Mouse (Mus musculus) gastrocnemius, postnatal 4 days (tissue): ENCODE measurements around the gene Duox1. TPM values are rescaled to one million over a fixed set of nuclear protein-coding genes. Genes with fewer than 3 reads are reported as not detected.
A peak's percentile ranks its signal among the peaks of the same experiment; 100 is the strongest.

Source experiments
- DNase-seq, 2 experiments: peaks; one replicate each; pipeline ENCODE4 v3.0.0; 2021 to 2022; ENCODE audit warnings: low spot score in 2 of 2, mixed read lengths in 2 of 2
- long read RNA-seq, 2 experiments: library from polyadenylated mRNA; stranded (forward); transcript quantifications; one replicate each; pipeline ENCODE4 v2.0.0; 2021
- total RNA-seq, 2 experiments: library from RNA; stranded (reverse); gene quantifications; 2 replicates each; pipeline ENCODE4 v1.2.3; 2021

Duox1 gene
- under 1 TPM; 0.37 to 0.49 TPM for total RNA-seq
- long read RNA-seq, experiment 1, partial matches to known transcripts, result 0 of 1 reads
- long read RNA-seq, experiment 1, other reads (novel, unspliced or antisense), result 1 of 1 reads
- long read RNA-seq, experiment 2, partial matches to known transcripts, result 1 of 2 reads
- long read RNA-seq, experiment 2, other reads (novel, unspliced or antisense), result 1 of 2 reads

GRCm38 (mm10) chr2:122315372-122315771, at the start of gene Duox1:
Gene Duox1 (plus strand): TSS chr2:122315672.
- DNase-seq, result no peak

DNA sequence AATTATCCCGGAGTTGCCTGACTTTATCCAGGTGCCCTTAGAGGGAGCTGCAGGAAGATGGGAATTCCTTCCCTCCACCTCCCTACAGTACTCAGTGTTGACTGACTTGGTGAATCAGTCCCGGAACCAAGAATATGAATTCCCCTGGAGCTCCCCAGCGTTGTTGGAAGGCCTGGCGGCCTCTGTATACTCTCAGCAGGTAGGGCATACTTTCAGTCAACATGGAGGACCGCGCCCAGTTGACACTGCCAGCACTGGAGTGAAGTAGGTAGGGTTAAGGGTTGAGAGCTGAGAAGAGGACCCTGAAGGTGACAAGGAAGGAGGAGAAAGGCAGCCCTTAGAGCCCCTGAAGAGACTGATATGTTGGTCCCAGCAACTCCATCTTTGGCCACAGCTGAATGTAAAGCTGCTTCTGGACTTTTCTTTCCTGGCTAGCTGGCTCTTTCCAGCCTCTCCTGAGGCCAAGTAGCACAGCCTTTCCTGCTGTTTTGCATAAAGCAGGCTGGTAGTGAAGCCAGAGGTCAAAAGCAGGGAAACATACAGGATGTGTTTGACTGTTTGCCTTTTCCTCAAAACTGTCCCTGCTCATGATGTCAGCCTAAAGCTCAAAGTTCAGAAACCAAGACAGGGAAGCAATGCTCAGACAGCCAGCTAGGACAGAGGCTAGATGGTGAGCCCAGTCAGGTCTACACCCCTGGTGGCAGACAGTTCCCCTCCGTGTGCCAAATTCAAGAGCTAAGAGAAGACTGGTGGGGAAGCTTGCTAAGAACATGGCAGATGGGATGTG, 48.9 kb upstream of the Duox1 start:
- no peak for DNase-seq

GRCm38 (mm10) chr2:122278769-122279168, 36.7 kb upstream of the Duox1 start:
- no peak for DNase-seq

DNA sequence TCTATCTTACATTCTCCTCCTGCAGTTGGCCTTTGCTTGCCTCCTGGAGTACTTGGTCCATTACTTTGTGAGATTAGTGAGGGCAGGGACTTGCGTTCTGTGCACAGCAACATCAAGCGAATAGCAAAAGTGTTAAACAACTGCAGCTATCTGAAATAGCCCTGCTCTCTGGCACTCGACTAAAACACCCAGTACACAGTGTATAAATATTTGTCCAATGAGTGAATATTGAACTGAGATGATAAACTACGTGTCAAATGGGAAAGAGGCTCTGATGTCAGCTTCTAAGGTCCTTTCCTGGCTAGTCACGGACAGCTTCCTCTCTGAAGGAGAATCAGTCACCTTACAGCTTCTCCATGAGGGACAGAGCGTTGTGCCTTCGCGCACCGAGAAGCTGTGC, 31.4 kb upstream of the Duox1 start:
- no peak for DNase-seq

- no peak for DNase-seq
Measured at GRCm38 (mm10) chr2:122286137-122286536, 29.3 kb upstream of the Duox1 start.

GRCm38 (mm10) chr2:122294916-122295315, 20.6 kb upstream of the Duox1 start:
- DNase-seq, result no peak

- no peak for DNase-seq
Measured at GRCm38 (mm10) chr2:122297271-122298095, 18.0 kb upstream of the Duox1 start.

DNA sequence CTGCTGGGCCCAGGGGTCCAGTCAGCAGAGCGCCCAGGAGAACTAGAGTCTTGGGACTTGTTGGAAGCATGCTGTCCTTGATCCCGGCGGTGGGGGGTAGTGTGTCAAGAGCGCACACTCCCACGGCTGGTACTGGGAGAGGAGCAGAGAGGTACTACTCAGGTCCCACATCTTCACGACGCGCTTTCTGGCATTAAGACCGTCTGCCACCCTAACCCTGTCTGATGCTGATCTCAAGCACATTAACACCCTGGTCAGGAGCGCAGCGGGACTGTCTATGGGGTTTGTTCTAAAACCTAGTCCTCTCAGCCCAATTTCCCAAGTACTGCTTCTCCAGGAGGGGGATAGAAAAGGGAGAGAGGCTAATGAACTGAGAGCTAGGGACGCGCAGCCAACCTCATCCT, 17.4 kb upstream of the Duox1 start, which contains the start of gene Duox2:
Gene Duox2 (minus strand): TSS at position 354 of the 404 bp plus-strand sequence.
- no peak for DNase-seq

DNA sequence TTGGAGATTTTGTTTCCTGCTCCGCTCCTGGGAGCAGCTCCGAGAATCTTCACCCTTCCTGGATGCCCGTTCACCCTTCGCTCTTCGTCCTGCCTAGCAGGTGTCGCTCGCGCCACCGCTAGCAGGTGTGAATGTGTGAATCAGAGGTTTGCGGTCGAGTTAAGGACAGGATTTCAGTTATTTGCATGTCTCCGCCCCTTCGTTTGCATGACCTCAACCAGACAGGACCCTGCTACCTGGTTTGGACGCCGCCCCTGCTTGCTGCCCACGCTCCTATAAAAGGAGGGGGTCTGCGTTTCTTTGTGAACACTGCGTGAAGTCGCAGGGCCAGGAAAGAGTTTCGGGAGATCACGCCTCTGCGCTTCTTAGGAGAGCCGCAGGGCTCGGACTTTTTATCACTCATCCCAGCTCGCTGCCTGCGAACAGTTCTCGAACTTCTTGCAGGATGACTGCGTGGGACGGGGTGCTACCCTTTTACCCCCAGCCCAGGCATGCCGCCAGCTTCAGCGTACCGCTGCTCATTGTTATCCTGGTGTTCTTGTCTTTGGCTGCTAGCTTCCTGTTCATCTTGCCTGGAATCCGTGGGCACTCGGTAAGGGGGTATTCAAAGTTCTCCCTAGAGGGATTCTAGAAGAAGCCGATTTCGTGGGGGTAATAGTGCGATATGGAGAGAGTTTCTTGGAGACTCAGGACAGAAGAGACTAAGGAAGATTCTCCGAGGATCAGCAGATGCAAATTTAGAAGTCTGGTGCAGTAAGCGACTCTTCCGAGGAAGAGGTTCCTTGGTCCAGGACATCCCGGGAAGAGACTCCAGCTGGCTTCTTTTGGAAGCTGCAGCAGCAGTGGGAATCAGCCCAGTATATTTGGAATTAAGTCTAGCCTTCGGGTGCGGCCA, 16.6 kb upstream of the Duox1 start, which contains the start of gene Duoxa2:
Gene Duoxa2 (plus strand): TSS at position 305 of the 895 bp plus-strand sequence.
- no peak for DNase-seq

DNA sequence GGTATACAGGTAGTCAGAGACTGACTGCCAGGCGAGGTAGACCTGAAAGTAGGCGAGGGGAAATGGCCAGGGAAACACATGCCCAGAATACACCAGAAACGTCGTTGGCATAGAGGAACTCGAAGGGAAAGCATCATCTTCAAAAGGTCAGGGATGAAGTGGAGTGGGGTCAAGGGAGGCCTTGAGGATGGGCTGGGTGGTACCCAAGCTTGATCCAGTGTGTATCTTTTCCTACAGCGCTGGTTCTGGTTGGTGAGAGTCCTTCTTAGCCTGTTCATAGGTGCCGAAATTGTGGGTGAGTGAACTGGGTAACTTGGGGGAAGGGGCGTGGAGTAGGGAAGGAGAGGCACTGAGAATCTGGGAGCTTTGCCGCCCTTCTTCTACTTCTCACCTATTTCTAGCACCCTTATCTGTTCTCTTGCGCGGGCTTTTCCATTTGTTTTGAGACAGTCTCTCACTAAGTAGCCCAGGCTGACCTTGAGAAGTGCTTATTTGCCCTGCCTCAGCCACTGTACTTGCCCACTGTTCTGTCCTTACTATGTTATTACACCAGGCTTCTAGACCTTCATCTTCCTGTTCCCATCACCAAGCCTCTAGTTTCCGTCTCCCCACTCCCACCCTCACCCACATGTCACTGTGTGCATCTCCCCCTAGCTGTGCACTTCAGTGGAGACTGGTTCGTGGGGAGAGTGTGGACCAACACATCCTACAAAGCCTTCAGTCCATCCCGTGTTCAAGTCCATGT, 15.4 kb upstream of the Duox1 start:
- no peak for DNase-seq

DNA sequence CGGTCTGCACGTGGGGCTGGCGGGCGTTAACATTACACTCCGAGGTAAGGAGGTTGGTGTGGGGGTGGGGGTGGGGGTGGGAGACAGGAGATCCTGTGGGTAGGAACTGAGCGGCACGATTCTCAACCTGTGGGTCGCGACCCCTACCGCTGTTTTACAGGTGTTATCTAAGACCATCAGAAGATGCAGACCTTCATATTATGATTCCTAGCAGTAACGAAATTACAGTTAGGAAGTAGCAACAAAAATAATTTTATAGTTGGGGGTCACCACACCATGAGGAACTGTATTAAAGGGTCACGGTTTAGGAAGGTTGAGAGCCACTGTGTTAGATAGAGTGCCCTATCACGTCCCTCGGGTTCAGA, 14.8 kb upstream of the Duox1 start:
- no peak for DNase-seq

DNA sequence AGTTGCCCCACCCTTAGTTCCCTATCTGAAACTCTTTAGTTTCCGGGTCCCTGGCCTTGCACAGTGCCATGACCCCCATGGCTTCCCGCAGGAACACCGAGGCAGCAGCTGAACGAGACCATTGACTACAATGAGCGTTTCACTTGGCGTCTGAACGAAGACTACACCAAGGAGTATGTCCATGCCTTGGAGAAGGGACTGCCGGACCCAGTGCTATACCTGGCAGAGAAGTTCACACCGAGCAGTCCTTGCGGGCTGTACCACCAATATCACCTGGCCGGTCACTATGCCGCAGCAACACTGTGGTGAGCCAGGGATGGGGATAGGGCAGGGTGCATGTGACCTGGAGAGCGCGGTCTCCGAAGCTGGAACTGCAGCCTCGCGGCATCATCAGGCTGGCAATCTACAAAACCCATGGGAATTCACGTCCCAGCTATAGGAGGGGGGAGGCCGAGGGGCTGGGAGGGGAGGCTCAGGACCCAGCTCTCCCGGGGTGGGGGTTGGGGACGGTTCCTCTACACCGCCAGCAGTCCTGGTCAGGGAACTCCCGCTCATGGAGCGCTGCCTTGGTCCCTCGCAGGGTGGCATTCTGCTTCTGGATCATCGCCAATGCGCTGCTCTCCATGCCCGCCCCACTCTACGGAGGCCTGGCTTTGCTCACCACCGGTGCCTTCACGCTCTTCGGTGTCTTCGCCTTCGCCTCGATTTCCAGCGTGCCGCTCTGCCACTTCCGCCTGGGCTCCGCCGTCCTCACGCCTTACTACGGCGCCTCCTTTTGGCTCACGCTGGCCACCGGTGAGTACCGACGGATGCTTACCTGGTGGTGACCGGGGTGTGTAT, 14.2 kb upstream of the Duox1 start:
- peak in 1 of 2 experiments; percentile 41 for DNase-seq

DNA sequence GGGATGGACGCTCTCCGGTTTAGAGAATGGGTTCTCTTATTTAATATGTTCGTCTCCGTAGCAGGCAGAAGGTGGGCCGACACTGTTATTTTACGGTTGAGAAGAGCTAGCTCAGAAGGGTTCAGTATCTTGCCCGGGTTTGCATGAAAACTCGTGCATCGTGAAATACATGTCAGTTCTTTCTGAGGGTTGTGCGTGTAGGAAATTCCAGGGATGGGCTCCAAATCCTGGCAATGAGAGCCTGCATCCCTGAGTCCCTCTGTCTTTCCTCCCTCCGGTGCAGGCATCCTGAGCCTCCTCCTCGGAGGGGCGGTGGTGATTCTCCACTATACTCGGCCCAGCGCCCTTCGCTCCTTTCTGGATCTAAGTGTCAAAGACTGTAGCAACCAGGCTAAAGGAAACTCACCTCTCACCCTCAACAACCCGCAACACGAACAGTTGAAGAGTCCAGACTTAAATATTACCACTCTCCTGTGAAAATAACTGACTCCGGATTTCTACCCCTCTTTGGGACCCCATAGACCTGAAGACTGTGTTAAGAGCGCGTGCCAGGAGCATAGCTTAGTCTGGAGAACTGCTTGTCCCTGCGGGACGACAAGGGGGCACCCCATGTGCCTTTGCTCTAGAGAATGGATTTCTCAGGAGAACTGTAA, 13.4 kb upstream of the Duox1 start:
- no peak for DNase-seq

GRCm38 (mm10) chr2:122302574-122303241, 12.8 kb upstream of the Duox1 start:
- DNase-seq, result peak in 1 of 2 experiments; percentile 49

GRCm38 (mm10) chr2:122304544-122304943, 10.9 kb upstream of the Duox1 start:
- no peak for DNase-seq

DNA sequence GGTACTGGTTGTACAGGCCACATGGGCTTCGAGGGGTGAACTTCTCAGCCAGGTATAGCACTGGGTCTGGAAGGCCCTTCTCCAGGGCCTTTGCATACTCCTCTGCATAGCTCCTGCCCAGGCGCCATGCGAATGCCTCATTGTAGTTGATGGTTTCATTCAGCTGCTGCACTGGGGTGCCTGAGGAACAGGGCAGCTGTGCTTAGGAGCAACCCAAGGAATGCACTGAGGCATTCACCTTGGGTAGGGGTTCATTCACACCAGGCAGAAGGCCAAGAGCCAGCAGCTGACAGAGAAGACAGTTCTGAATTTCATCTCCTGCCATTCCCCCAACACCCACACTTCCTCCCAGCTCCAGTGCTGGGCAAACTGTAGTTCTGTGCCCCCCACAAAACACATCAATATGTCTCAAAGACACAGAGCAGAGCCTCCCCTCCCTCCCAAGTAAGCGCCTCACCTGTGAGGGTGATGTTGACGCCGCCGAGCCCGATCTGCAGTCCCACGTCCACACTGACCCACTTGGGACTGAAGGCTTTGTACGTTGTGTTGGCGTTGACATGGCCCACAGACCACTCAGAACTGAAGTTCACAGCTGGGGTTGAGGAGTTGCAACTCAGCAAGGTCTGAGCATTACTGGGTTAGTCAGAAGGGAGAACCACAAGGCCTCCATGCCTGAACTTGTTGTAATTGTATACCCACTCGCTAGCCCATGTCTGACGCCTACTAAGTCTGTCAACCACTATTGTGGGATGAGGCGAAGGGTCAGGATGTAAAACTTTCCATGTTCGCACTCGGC, 10.2 kb upstream of the Duox1 start:
- no peak for DNase-seq

- DNase-seq, result no peak
Measured at GRCm38 (mm10) chr2:122306184-122306583, 9.3 kb upstream of the Duox1 start.
